Mouse (Mus musculus): Measurements from ENCODE around the gene Abhd11.

DNA sequence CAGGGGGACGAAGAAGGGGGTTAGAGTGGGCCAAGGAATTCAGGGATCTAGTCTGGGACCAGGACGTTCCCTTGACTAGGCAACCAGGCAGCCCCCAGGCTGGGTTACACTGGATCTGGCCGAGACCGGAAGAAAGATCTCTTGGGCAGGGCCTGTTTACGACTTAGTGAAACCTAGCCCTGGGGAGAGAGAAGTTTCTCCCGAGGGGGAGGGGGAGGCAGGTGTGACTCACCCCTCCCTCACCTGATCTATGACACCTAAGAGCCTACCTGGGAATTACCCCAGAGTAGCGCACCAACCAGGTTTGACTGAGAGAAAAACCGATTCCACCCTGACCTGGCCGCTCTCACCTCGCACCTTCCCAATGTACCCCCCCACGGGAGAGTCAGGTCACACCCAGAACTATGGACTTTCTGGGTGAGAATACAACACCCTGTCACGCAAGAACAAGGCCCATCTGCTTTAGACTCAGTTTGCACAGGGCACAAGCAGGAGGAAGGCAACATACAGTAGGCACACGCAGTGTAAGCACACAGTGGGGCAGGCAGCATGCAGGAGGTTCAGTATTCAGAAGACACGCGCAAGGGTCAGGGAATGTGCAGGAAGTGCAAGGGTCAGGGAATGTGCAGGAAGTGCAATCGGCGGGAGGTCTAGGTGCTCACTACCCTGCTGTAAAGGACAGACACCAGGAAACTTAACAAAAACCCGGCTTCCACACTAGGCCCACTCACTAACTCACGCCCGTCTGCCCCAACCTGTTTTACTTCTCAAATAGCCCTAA is 41.6 kb upstream of the Abhd11 start:
- TF ChIP-seq POLR2A (IDR thresholded peaks at IDR 0.05; ENCODE audit: insufficient read depth, low read depth, low read length) (no peak), CTCF (IDR thresholded peaks at IDR 0.05; ENCODE audit: insufficient read depth, low read depth, low read length) (no peak)

Measured in olfactory bulb, adult 2 months (tissue).